Mouse (Mus musculus) CH12.LX (cell line): ENCODE results near the gene Brca1. TPM values are rescaled to one million over a fixed set of nuclear protein-coding genes. Genes with fewer than 3 reads are reported as not detected.

Source experiments
- DNase-seq: peaks from one replicate; pipeline ENCODE4 v3.0.0-alpha.2; 2013; ENCODE audit errors: extremely low read depth
- H3K27ac ChIP-seq: 2 replicates; pipeline ENCODE4 v1.5.1; 2012; ENCODE audit warnings: low read depth, mild to moderate bottlenecking, control low read depth, moderate library complexity; ENCODE audit not compliant: insufficient read depth
- H3K27me3 ChIP-seq: replicated peaks from 2 replicates; pipeline ENCODE3; 2012; ENCODE audit warnings: inconsistent platforms
- H3K36me3 ChIP-seq, 2 experiments: replicated peaks in 1 of 2; 2 replicates each; pipeline versions ENCODE3 to v1.6.1; 2012; ENCODE audit warnings: inconsistent platforms in 1 of 2, low read length in 1 of 2, mild to moderate bottlenecking in 1 of 2, mixed read lengths in 1 of 2, moderate library complexity in 1 of 2; ENCODE audit not compliant: control insufficient read depth in 1 of 2, insufficient read depth in 1 of 2
- H3K4me1 ChIP-seq, 2 experiments: 2 replicates each; pipeline ENCODE4 v1.6.1; 2012; ENCODE audit warnings: inconsistent platforms in 1 of 2, moderate library complexity in 1 of 2; ENCODE audit not compliant: insufficient read depth in 2 of 2, control insufficient read depth in 1 of 2
- H3K4me2 ChIP-seq: 2 replicates; pipeline ENCODE4 v1.6.1; 2012; ENCODE audit warnings: low read depth, mild to moderate bottlenecking, control low read depth; ENCODE audit not compliant: poor library complexity, insufficient read depth, severe bottlenecking
- H3K4me3 ChIP-seq, 3 experiments: fragments of 150-350 bp in 1 of 3; sonication (generic) in 1 of 3; replicated peaks in 1 of 3; 2 replicates each; pipeline versions ENCODE3 to v1.5.1; 2011 to 2012; ENCODE audit warnings: low read depth in 2 of 3, low read length in 2 of 3, mild to moderate bottlenecking in 2 of 3, moderate library complexity in 2 of 3, control low read depth in 1 of 3, improper control_type of control experiment in 1 of 3, inconsistent platforms in 1 of 3, mixed read lengths in 1 of 3; ENCODE audit not compliant: poor library complexity in 1 of 3
- H3K79me2 ChIP-seq: replicated peaks from 2 replicates; pipeline ENCODE4 v1.6.1; 2012; ENCODE audit warnings: mild to moderate bottlenecking, moderate library complexity; ENCODE audit not compliant: control insufficient read depth, poor library complexity, insufficient read depth, severe bottlenecking; ENCODE audit errors: extremely low read depth
- H3K9ac ChIP-seq: 2 replicates; pipeline ENCODE4 v1.6.1; 2012; ENCODE audit warnings: low read depth, mild to moderate bottlenecking, control low read depth, moderate library complexity; ENCODE audit not compliant: insufficient read depth
- H3K9me3 ChIP-seq: replicated peaks from 2 replicates; pipeline ENCODE3; 2012; ENCODE audit warnings: low read length, inconsistent platforms, mixed read lengths
- ELF1 ChIP-seq: IDR thresholded peaks from 2 replicates; pipeline ENCODE4 v1.6.1; 2014; ENCODE audit warnings: low read depth, mild to moderate bottlenecking, inconsistent platforms, low read length, improper control_type of control experiment
- GABPA ChIP-seq: IDR thresholded peaks from 2 replicates; pipeline ENCODE4 v1.6.1; 2012; ENCODE audit warnings: low read depth, low read length, improper control_type of control experiment, inconsistent platforms; ENCODE audit not compliant: insufficient replicate concordance
- HCFC1 ChIP-seq: IDR thresholded peaks from 2 replicates; pipeline ENCODE4 v1.6.1; 2012; ENCODE audit warnings: low read depth, mild to moderate bottlenecking, inconsistent platforms, low read length, improper control_type of control experiment
- JUN ChIP-seq: IDR thresholded peaks from 2 replicates; pipeline ENCODE4 v1.6.1; 2011; ENCODE audit warnings: low read depth, mild to moderate bottlenecking, low read length, improper control_type of control experiment, moderate library complexity; ENCODE audit not compliant: insufficient read depth
- MAFK ChIP-seq: IDR thresholded peaks from 2 replicates; pipeline ENCODE4 v1.6.1; 2011; ENCODE audit warnings: low read length, improper control_type of control experiment; ENCODE audit not compliant: insufficient replicate concordance
- MAZ ChIP-seq: IDR thresholded peaks from 2 replicates; pipeline ENCODE4 v1.6.1; 2012; ENCODE audit warnings: low read depth, mild to moderate bottlenecking, inconsistent platforms, low read length, improper control_type of control experiment, moderate library complexity
- MXI1 ChIP-seq: IDR thresholded peaks from 2 replicates; pipeline ENCODE4 v1.6.1; 2011; ENCODE audit warnings: mild to moderate bottlenecking, low read depth, low read length, improper control_type of control experiment
- MYC ChIP-seq: IDR thresholded peaks from 2 replicates; pipeline ENCODE4 v1.6.1; 2011; ENCODE audit warnings: low read depth, mild to moderate bottlenecking, improper control_type of control experiment, low read length
- NELFE ChIP-seq: IDR thresholded peaks from 2 replicates; pipeline ENCODE4 v1.6.1; 2011; ENCODE audit warnings: low read depth, low read length, improper control_type of control experiment
- NRF1 ChIP-seq: IDR thresholded peaks from 2 replicates; pipeline ENCODE4 v1.6.1; 2014; ENCODE audit warnings: low read depth, mild to moderate bottlenecking, inconsistent platforms, low read length, improper control_type of control experiment, moderate library complexity
- POLR2A ChIP-seq: IDR thresholded peaks from 2 replicates; pipeline ENCODE4 v1.6.1; 2011; ENCODE audit warnings: low read depth, mild to moderate bottlenecking, improper control_type of control experiment, low read length
- POLR2AphosphoS2 ChIP-seq: IDR thresholded peaks from 2 replicates; pipeline ENCODE4 v1.6.1; 2011; ENCODE audit warnings: low read depth, low read length, improper control_type of control experiment
- RAD21 ChIP-seq: IDR thresholded peaks from 2 replicates; pipeline ENCODE4 v1.6.1; 2011; ENCODE audit warnings: low read depth, mild to moderate bottlenecking, low read length, improper control_type of control experiment, moderate library complexity
- SIN3A ChIP-seq: IDR thresholded peaks from 2 replicates; pipeline ENCODE4 v1.6.1; 2012; ENCODE audit warnings: low read length, improper control_type of control experiment, inconsistent platforms
- SMC3 ChIP-seq: IDR thresholded peaks from 2 replicates; pipeline ENCODE4 v1.6.1; 2011; ENCODE audit warnings: low read depth, low read length, improper control_type of control experiment
- TBP ChIP-seq: conservative IDR thresholded peaks from 2 replicates; pipeline ENCODE4 v1.6.1; 2011; ENCODE audit warnings: low read depth, low read length, improper control_type of control experiment
- USF2 ChIP-seq: conservative IDR thresholded peaks from 2 replicates; pipeline ENCODE4 v1.6.1; 2011; ENCODE audit warnings: low read depth, low read length, improper control_type of control experiment
- dilution Hi-C: fragments of 300-500 bp; cut with MboI; formaldehyde crosslinking; loops from 2 replicates; pipeline ENCODE4 v1.14.3; 2020; ENCODE audit warnings: low sequenced_read_pairs; ENCODE audit not compliant: extremely low pct_unique_long_range_greater_than_20kb, extremely low pct_ligation_motif_present
- in situ Hi-C: fragments of 300-500 bp; cut with MboI; formaldehyde crosslinking; loops from 3 replicates; pipeline ENCODE4 v1.14.3; 2019; ENCODE audit warnings: low sequenced_read_pairs, low pct_ligation_motif_present, low pct_unique_long_range_greater_than_20kb, mixed read lengths
- polyA plus RNA-seq: library from polyadenylated mRNA; unstranded; fragments of >175 nt; gene quantifications from 2 replicates; pipeline ENCODE4 v1.2.1, GENCODE M21; 2012; ENCODE audit warnings: low read depth; ENCODE audit not compliant: insufficient read length
- total RNA-seq, 2 experiments: library from RNA; depleted of rRNA; stranded (reverse); fragments of 300-350 nt in 1 of 2; fragments of >200 nt in 1 of 2; gene quantifications; 2 replicates each; pipeline ENCODE4 v1.2.3; 2012 to 2014

The Brca1 gene
- total and polyA plus RNA-seq, 3 experiments, result 31.3 to 37.5 (median 33.0) TPM

DNA sequence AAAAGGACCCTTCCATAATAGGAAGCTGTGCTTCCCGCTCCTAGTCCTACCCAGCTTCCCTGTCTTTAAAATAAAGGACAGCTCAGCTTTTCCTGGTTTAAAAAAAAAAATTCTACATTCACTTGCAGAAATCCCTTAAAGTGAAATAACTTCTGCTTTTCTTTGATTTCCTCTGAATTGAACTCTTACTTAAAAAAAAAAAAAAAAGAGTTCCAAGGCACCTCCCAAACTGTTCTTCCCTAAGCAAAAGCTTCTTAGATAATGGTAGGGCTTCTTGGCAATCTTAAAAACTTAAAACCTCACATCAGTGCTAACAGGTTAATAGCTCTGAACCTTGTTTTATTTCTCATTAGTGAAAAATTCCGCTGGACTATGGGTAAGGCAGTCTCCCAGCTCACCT, 31.4 kb upstream of the Brca1 start:
- no peak overlapping the region for H3K27ac ChIP-seq
- dilution Hi-C loops, result no loop called here
- H3K9ac ChIP-seq, result no peak overlapping the region

GRCm38 (mm10) chr11:101582054-101583035, 30.6 kb upstream of the Brca1 start, which contains the start of gene Tmem106a:
Tmem106a (plus strand) TSS chr11:101582242.
- TF ChIP-seq ELF1 (peak; percentile 90), MAFK (no peak), MAZ (peak; percentile 78; the same call in 1 of the 2 replicates), SMC3 (no peak), NELFE (0 out of 2 replicates have a peak, but pooled peaks have one; percentile 46), MXI1 (no peak), NRF1 (no peak), GABPA (no peak), POLR2A (peak; percentile 59), HCFC1 (peak; percentile 50), SIN3A (peak; percentile 80), TBP (peak; percentile 73; the same call in 1 of the 2 replicates)
- TF ChIP-seq, all 38 proteins: peak for 7
- peaks cover 28 to 61% of the 10 kb centered on the region in 2 experiments for H3K36me3 ChIP-seq
- peaks cover 0 to 28% of the 10 kb centered on the region in 2 experiments; a peak in 2 of 4 replicates for H3K4me1 ChIP-seq
- in situ Hi-C loops (no loop called here), dilution Hi-C loops (no loop called here)
- H3K79me2 ChIP-seq, result no peaks in the 10 kb centered on the region
- DNase-seq, result peak; percentile 89
- H3K9me3 ChIP-seq, result no peaks in the 10 kb centered on the region
- H3K27ac ChIP-seq, result peak within 1 kb of the TSS; percentile 2; the same call in 1 of the 2 replicates
- H3K4me3 ChIP-seq, result peak within 1 kb of the TSS; percentile 38 to 51 (median 38)
- H3K27me3 ChIP-seq, result no peaks in the 10 kb centered on the region
- H3K4me2 ChIP-seq, result peak within 1 kb of the TSS; percentile 97
- peak within 1 kb of the TSS; percentile 34 for H3K9ac ChIP-seq

More for the DNA sequence above, 31.4 kb upstream of the Brca1 start:
- in situ Hi-C loops, result no loop called here
- TF ChIP-seq RAD21 (no peak), MAZ (no peak), USF2 (no peak), GABPA (no peak), MYC (no peak), JUN (no peak), MXI1 (no peak), POLR2AphosphoS2 (no peak), SMC3 (no peak)
- H3K4me1 ChIP-seq, result peaks cover 0 to 28% of the 10 kb centered on the region in 2 experiments; a peak in 2 of 4 replicates
- no peak for DNase-seq
- no peaks in the 10 kb centered on the region for H3K79me2 ChIP-seq
- H3K4me3 ChIP-seq, result no peak overlapping the region
- H3K27me3 ChIP-seq, result no peaks in the 10 kb centered on the region
- no peaks in the 10 kb centered on the region for H3K9me3 ChIP-seq
- no peak overlapping the region for H3K4me2 ChIP-seq
- peaks cover 25 to 58% of the 10 kb centered on the region in 2 experiments for H3K36me3 ChIP-seq
